Mouse (Mus musculus): ENCODE results near the gene 1810009J06Rik. TPM values are rescaled to one million over a fixed set of nuclear protein-coding genes. Genes with fewer than 3 reads are reported as not detected.

1810009J06Rik gene
- polyA plus RNA-seq (2014; fragmentation: Illumina TruSeq; extraction: RNeasy Lipid Tissue Mini Kit (QIAGEN cat#74804); ENCODE audit: low read depth, low replicate concordance) = not detected

GRCm38 (mm10) chr6:40964454-40964853 is at the start of gene 1810009J06Rik:
1810009J06Rik (plus strand) TSS chr6:40964754.

GRCm38 (mm10) chr6:40940457-40940856 is 24.1 kb upstream of the 1810009J06Rik start, which contains the start of gene 1700074P13Rik:
1700074P13Rik (minus strand) TSS chr6:40940557.

GRCm38 (mm10) chr6:40951770-40952169 is 12.8 kb upstream of the 1810009J06Rik start, which contains the start of gene Gm4744:
Gm4744 (minus strand) TSS chr6:40951870.

GRCm38 (mm10) chr6:40999379-40999778 is 34.8 kb downstream of the 1810009J06Rik start, which contains the start of gene Gm2663:
Gm2663 (minus strand) TSS chr6:40999479.

Other genes starting within 250 kb of the 1810009J06Rik start
- not detected for gene Moxd2, start 77.3 kb upstream of the 1810009J06Rik start, polyA plus RNA-seq (2014; fragmentation: Illumina TruSeq; extraction: RNeasy Lipid Tissue Mini Kit (QIAGEN cat#74804); ENCODE audit: low read depth, low replicate concordance)
- gene Prss58, start 64.4 kb upstream of the 1810009J06Rik start, polyA plus RNA-seq (2014; fragmentation: Illumina TruSeq; extraction: RNeasy Lipid Tissue Mini Kit (QIAGEN cat#74804); ENCODE audit: low read depth, low replicate concordance) = not detected
- not detected for gene 1700074P13Rik, start 24.2 kb upstream of the 1810009J06Rik start, polyA plus RNA-seq (2014; fragmentation: Illumina TruSeq; extraction: RNeasy Lipid Tissue Mini Kit (QIAGEN cat#74804); ENCODE audit: low read depth, low replicate concordance)
- not detected for gene Gm4744, start 12.9 kb upstream of the 1810009J06Rik start, polyA plus RNA-seq (2014; fragmentation: Illumina TruSeq; extraction: RNeasy Lipid Tissue Mini Kit (QIAGEN cat#74804); ENCODE audit: low read depth, low replicate concordance)
- not detected for gene Gm2663, start 34.7 kb downstream of the 1810009J06Rik start, polyA plus RNA-seq (2014; fragmentation: Illumina TruSeq; extraction: RNeasy Lipid Tissue Mini Kit (QIAGEN cat#74804); ENCODE audit: low read depth, low replicate concordance)
- gene 2210010C04Rik, start 70.8 kb downstream of the 1810009J06Rik start, polyA plus RNA-seq (2014; fragmentation: Illumina TruSeq; extraction: RNeasy Lipid Tissue Mini Kit (QIAGEN cat#74804); ENCODE audit: low read depth, low replicate concordance) = not detected

Measured in heart, adult 10 weeks (tissue).